Mouse (Mus musculus): ENCODE measurements around the gene Pax5.

Gene Pax5

GRCm38 (mm10) chr4:44600875-44601274 lies 109.4 kb downstream of the Pax5 start:
- no peak for DNase-seq (ENCODE audit: low read depth, low spot score)

GRCm38 (mm10) chr4:44597965-44598364 lies 112.3 kb downstream of the Pax5 start:
- no peak for DNase-seq (ENCODE audit: low read depth, low spot score)

- DNase-seq (ENCODE audit: low read depth, low spot score): no peak
Measured at GRCm38 (mm10) chr4:44593091-44593490, 117.2 kb downstream of the Pax5 start.

GRCm38 (mm10) chr4:44582687-44583086 lies 127.6 kb downstream of the Pax5 start:
- DNase-seq (ENCODE audit: low read depth, low spot score): no peak

- no peak for DNase-seq (ENCODE audit: low read depth, low spot score)
Measured at GRCm38 (mm10) chr4:44578591-44578990, 131.7 kb downstream of the Pax5 start.

- DNase-seq (ENCODE audit: low read depth, low spot score): no peak
Measured at GRCm38 (mm10) chr4:44577293-44577692, 133.0 kb downstream of the Pax5 start.

- no peak for DNase-seq (ENCODE audit: low read depth, low spot score)
Measured at GRCm38 (mm10) chr4:44576786-44577185, 133.5 kb downstream of the Pax5 start.

GRCm38 (mm10) chr4:44573017-44573416 lies 137.3 kb downstream of the Pax5 start:
- no peak for DNase-seq (ENCODE audit: low read depth, low spot score)

- no peak for DNase-seq (ENCODE audit: low read depth, low spot score)
Measured at GRCm38 (mm10) chr4:44572373-44572772, 137.9 kb downstream of the Pax5 start.

GRCm38 (mm10) chr4:44569138-44569537 lies 141.1 kb downstream of the Pax5 start:
- DNase-seq (ENCODE audit: low read depth, low spot score): no peak

- DNase-seq (ENCODE audit: low read depth, low spot score): no peak
Measured at GRCm38 (mm10) chr4:44568666-44569065, 141.6 kb downstream of the Pax5 start.

- DNase-seq (ENCODE audit: low read depth, low spot score): no peak
Measured at GRCm38 (mm10) chr4:44566401-44566800, 143.9 kb downstream of the Pax5 start.

GRCm38 (mm10) chr4:44565126-44566082 lies 144.9 kb downstream of the Pax5 start:
- no peak for DNase-seq (ENCODE audit: low read depth, low spot score)

- DNase-seq (ENCODE audit: low read depth, low spot score): no peak
Measured at GRCm38 (mm10) chr4:44564602-44565001, 145.7 kb downstream of the Pax5 start.

GRCm38 (mm10) chr4:44560956-44561355 lies 149.3 kb downstream of the Pax5 start:
- no peak for DNase-seq (ENCODE audit: low read depth, low spot score)

GRCm38 (mm10) chr4:44558564-44558955 lies 151.7 kb downstream of the Pax5 start:
- DNase-seq (ENCODE audit: low read depth, low spot score): no peak

- peak; percentile 68 for DNase-seq (ENCODE audit: low read depth, low spot score)
Measured at GRCm38 (mm10) chr4:44557815-44558563, 152.3 kb downstream of the Pax5 start.

- DNase-seq (ENCODE audit: low read depth, low spot score): no peak
Measured at GRCm38 (mm10) chr4:44556586-44557281, 153.6 kb downstream of the Pax5 start.

- peak; percentile 53 for DNase-seq (ENCODE audit: low read depth, low spot score)
Measured at GRCm38 (mm10) chr4:44555576-44555975, 154.7 kb downstream of the Pax5 start.

- DNase-seq (ENCODE audit: low read depth, low spot score): no peak
Measured at GRCm38 (mm10) chr4:44551470-44551869, 158.8 kb downstream of the Pax5 start.

- no peak for DNase-seq (ENCODE audit: low read depth, low spot score)
Measured at GRCm38 (mm10) chr4:44549029-44549428, 161.3 kb downstream of the Pax5 start.

GRCm38 (mm10) chr4:44545669-44546068 lies 164.6 kb downstream of the Pax5 start:
- DNase-seq (ENCODE audit: low read depth, low spot score): no peak

Measured in WW6 (cell line).